Mouse (Mus musculus): ENCODE measurements around the gene Ebf1. TPM values are rescaled to one million over a fixed set of nuclear protein-coding genes. Genes with fewer than 3 reads are reported as not detected.
A peak's percentile ranks its signal among the peaks of the same experiment; 100 is the strongest.

The Ebf1 gene
- polyA plus RNA-seq, 1 experiment from 2014 or later: 111 TPM

GRCm38 (mm10) chr11:44979391-44979790, 362.3 kb downstream of the Ebf1 start:
- Histone ChIP-seq H3K9me3 (ENCODE audit: control insufficient read depth, low read length) (no peaks in the 10 kb centered on the region), H3K4me2 (replicated peaks; ENCODE audit: low read depth, low read length) (no peak overlapping the region), H3K27ac (ENCODE audit: low read depth, low read length) (no peak overlapping the region), H3K27me3 (ENCODE audit: control insufficient read depth, insufficient read depth, low read length) (no peaks in the 10 kb centered on the region), H3K4me1 (replicated peaks; ENCODE audit: control insufficient read depth, insufficient read depth, low read length) (peaks cover 3% of the 10 kb centered on the region), H3K4me3 (ENCODE audit: low read depth, low read length) (no peak overlapping the region), H3K9ac (ENCODE audit: low read depth, low read length) (no peak overlapping the region), H3K36me3 (ENCODE audit: control insufficient read depth, insufficient read depth, low read length) (no peaks in the 10 kb centered on the region)
- WGBS: 88% methylated on average over 5 of the region's 5 CpGs
- DNase-seq (ENCODE audit: low spot score) (no peak), ATAC-seq (ENCODE audit: low FRiP score) (no peak)

GRCm38 (mm10) chr11:44982225-44982624, 365.1 kb downstream of the Ebf1 start:
- Histone ChIP-seq H3K27ac (ENCODE audit: low read depth, low read length) (peak overlapping the region; percentile 67), H3K36me3 (ENCODE audit: control insufficient read depth, insufficient read depth, low read length) (no peaks in the 10 kb centered on the region), H3K9me3 (ENCODE audit: control insufficient read depth, low read length) (no peaks in the 10 kb centered on the region), H3K27me3 (ENCODE audit: control insufficient read depth, insufficient read depth, low read length) (no peaks in the 10 kb centered on the region), H3K4me3 (ENCODE audit: low read depth, low read length) (no peak overlapping the region), H3K4me2 (replicated peaks; ENCODE audit: low read depth, low read length) (no peak overlapping the region), H3K9ac (ENCODE audit: low read depth, low read length) (no peak overlapping the region), H3K4me1 (replicated peaks; ENCODE audit: control insufficient read depth, insufficient read depth, low read length) (peaks cover 3% of the 10 kb centered on the region)
- DNase-seq (ENCODE audit: low spot score) (peak; percentile 31), ATAC-seq (ENCODE audit: low FRiP score) (no peak)
- WGBS: 39% methylated on average over 9 of the region's 9 CpGs

DNA sequence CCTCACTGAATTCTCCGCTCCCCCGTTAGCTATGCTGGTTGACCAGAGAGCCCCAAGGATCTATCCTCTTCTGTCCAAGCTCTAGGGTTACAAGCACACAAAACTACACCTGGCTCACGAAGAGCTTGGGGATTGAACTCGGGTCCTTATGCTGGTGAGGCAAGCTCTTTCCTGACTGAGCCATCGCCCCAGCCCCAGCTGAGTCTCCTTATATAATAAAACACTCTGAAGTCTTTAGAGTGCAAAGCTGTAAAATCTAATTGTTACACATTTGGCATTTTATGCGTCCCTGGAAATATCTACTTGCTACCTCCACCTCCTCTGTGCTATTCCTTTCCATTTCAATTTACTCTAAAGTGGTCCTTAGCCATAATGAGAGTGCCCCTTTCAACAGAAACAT, 366.8 kb downstream of the Ebf1 start:
- no peaks in the 10 kb centered on the region for H3K36me3 ChIP-seq (ENCODE audit: control insufficient read depth, insufficient read depth, low read length)
- WGBS: 87% methylated on average over 6 of the region's 6 CpGs
- H3K27me3 ChIP-seq (ENCODE audit: control insufficient read depth, insufficient read depth, low read length): no peaks in the 10 kb centered on the region
- H3K27ac ChIP-seq (ENCODE audit: low read depth, low read length): no peak overlapping the region
- no peaks in the 10 kb centered on the region for H3K9me3 ChIP-seq (ENCODE audit: control insufficient read depth, low read length)
- H3K9ac ChIP-seq (ENCODE audit: low read depth, low read length): no peak overlapping the region
- ATAC-seq (ENCODE audit: low FRiP score): no peak
- peaks cover 3% of the 10 kb centered on the region for H3K4me1 ChIP-seq (replicated peaks; ENCODE audit: control insufficient read depth, insufficient read depth, low read length)
- DNase-seq (ENCODE audit: low spot score): no peak
- no peak overlapping the region for H3K4me2 ChIP-seq (replicated peaks; ENCODE audit: low read depth, low read length)
- H3K4me3 ChIP-seq (ENCODE audit: low read depth, low read length): no peak overlapping the region

DNA sequence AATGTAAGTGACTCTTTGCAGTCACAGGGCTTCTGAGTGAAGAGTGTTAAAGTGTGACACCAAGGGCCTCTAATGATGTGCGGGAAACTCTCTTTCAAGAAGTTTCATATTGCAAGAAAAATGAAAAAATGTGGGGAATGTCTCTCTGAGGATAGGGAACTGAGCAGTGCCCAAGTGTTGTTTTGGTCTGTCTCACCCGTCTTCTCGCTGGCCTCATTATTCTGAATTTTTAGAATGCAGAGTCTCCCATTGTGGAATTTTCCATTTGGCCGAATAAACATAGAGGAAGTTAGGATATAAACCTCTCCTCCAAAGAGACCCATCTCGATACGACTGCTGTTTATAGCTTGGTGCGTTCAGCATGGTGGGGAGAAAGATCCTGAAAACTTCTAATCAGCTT, 367.3 kb downstream of the Ebf1 start:
- Histone ChIP-seq H3K4me2 (replicated peaks; ENCODE audit: low read depth, low read length) (no peak overlapping the region), H3K27me3 (ENCODE audit: control insufficient read depth, insufficient read depth, low read length) (no peaks in the 10 kb centered on the region), H3K4me1 (replicated peaks; ENCODE audit: control insufficient read depth, insufficient read depth, low read length) (peaks cover 3% of the 10 kb centered on the region), H3K9me3 (ENCODE audit: control insufficient read depth, low read length) (no peaks in the 10 kb centered on the region), H3K27ac (ENCODE audit: low read depth, low read length) (no peak overlapping the region), H3K4me3 (ENCODE audit: low read depth, low read length) (no peak overlapping the region), H3K36me3 (ENCODE audit: control insufficient read depth, insufficient read depth, low read length) (no peaks in the 10 kb centered on the region), H3K9ac (ENCODE audit: low read depth, low read length) (no peak overlapping the region)
- no peak for DNase-seq (ENCODE audit: low spot score)
- WGBS: 39% methylated on average over 7 of the region's 7 CpGs
- ATAC-seq (ENCODE audit: low FRiP score): no peak

GRCm38 (mm10) chr11:44987796-44988195, 370.7 kb downstream of the Ebf1 start:
- Histone ChIP-seq H3K4me1 (replicated peaks; ENCODE audit: control insufficient read depth, insufficient read depth, low read length) (no peaks in the 10 kb centered on the region), H3K9ac (ENCODE audit: low read depth, low read length) (no peak overlapping the region), H3K9me3 (ENCODE audit: control insufficient read depth, low read length) (no peaks in the 10 kb centered on the region), H3K36me3 (ENCODE audit: control insufficient read depth, insufficient read depth, low read length) (no peaks in the 10 kb centered on the region), H3K4me3 (ENCODE audit: low read depth, low read length) (no peak overlapping the region), H3K27me3 (ENCODE audit: control insufficient read depth, insufficient read depth, low read length) (no peaks in the 10 kb centered on the region), H3K27ac (ENCODE audit: low read depth, low read length) (no peak overlapping the region), H3K4me2 (replicated peaks; ENCODE audit: low read depth, low read length) (no peak overlapping the region)
- DNase-seq (ENCODE audit: low spot score): no peak
- ATAC-seq (ENCODE audit: low FRiP score): no peak
- WGBS: 76% methylated on average over 4 of the region's 4 CpGs

GRCm38 (mm10) chr11:45002681-45003286, 385.7 kb downstream of the Ebf1 start:
- no peak for ATAC-seq (ENCODE audit: low FRiP score)
- H3K27me3 ChIP-seq (ENCODE audit: control insufficient read depth, insufficient read depth, low read length): no peaks in the 10 kb centered on the region

GRCm38 (mm10) chr11:45003716-45004437, 386.8 kb downstream of the Ebf1 start:
- no peak overlapping the region; the same call in 1 of the 2 replicates for H3K27ac ChIP-seq (ENCODE audit: low read depth, low read length)
- H3K27me3 ChIP-seq (ENCODE audit: control insufficient read depth, insufficient read depth, low read length): no peaks in the 10 kb centered on the region
- no peaks in the 10 kb centered on the region for H3K36me3 ChIP-seq (ENCODE audit: control insufficient read depth, insufficient read depth, low read length)
- no peak overlapping the region for H3K9ac ChIP-seq (ENCODE audit: low read depth, low read length)
- DNase-seq (ENCODE audit: low spot score) (no peak), ATAC-seq (ENCODE audit: low FRiP score) (no peak)
- H3K4me3 ChIP-seq (ENCODE audit: low read depth, low read length): no peak overlapping the region
- WGBS: 50% methylated on average over 9 of the region's 9 CpGs
- H3K4me1 ChIP-seq (replicated peaks; ENCODE audit: control insufficient read depth, insufficient read depth, low read length): 0 out of 2 replicates have a peak, but pooled peaks cover 2% of the 10 kb centered on the region
- H3K9me3 ChIP-seq (ENCODE audit: control insufficient read depth, low read length): no peaks in the 10 kb centered on the region
- H3K4me2 ChIP-seq (replicated peaks; ENCODE audit: low read depth, low read length): no peak overlapping the region

More at GRCm38 (mm10) chr11:45002681-45003286, 385.7 kb downstream of the Ebf1 start:
- H3K4me1 ChIP-seq (replicated peaks; ENCODE audit: control insufficient read depth, insufficient read depth, low read length): 0 out of 2 replicates have a peak, but pooled peaks cover 2% of the 10 kb centered on the region
- DNase-seq (ENCODE audit: low spot score): no peak
- H3K36me3 ChIP-seq (ENCODE audit: control insufficient read depth, insufficient read depth, low read length): no peaks in the 10 kb centered on the region
- 79% methylated on average over 5 of the region's 5 CpGs for WGBS
- no peak overlapping the region for H3K4me3 ChIP-seq (ENCODE audit: low read depth, low read length)
- no peak overlapping the region for H3K9ac ChIP-seq (ENCODE audit: low read depth, low read length)
- no peaks in the 10 kb centered on the region for H3K9me3 ChIP-seq (ENCODE audit: control insufficient read depth, low read length)
- H3K27ac ChIP-seq (ENCODE audit: low read depth, low read length): no peak overlapping the region
- no peak overlapping the region for H3K4me2 ChIP-seq (replicated peaks; ENCODE audit: low read depth, low read length)

DNA sequence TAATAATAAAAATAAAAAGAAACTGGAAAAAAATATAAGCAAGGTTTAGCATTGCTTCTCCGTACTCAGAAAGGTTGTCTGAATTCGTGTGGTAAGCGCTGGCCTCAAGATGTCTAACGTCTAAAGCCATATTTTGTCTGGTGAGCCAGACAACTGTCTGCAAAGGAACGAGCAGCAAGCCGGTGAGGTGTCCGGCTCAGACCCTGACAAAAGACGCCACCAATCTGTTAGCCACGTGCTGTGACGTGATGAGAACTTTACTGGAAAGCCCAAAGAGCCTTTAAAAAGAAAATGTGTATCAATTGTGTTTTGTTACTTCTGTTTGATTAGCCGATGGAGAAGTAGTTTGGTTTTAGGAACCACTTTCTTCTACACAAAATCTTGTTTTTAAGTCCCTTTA, 390.2 kb downstream of the Ebf1 start:
- H3K9me3 ChIP-seq (ENCODE audit: control insufficient read depth, low read length): no peaks in the 10 kb centered on the region
- no peak overlapping the region for H3K4me3 ChIP-seq (ENCODE audit: low read depth, low read length)
- no peak overlapping the region for H3K27ac ChIP-seq (ENCODE audit: low read depth, low read length)
- H3K9ac ChIP-seq (ENCODE audit: low read depth, low read length): no peak overlapping the region
- WGBS: 60% methylated on average over 11 of the region's 11 CpGs
- no peak for ATAC-seq (ENCODE audit: low FRiP score)
- H3K4me1 ChIP-seq (replicated peaks; ENCODE audit: control insufficient read depth, insufficient read depth, low read length): 0 out of 2 replicates have a peak, but pooled peaks cover 2% of the 10 kb centered on the region
- DNase-seq (ENCODE audit: low spot score): peak; percentile 27
- no peaks in the 10 kb centered on the region for H3K27me3 ChIP-seq (ENCODE audit: control insufficient read depth, insufficient read depth, low read length)
- no peak overlapping the region for H3K4me2 ChIP-seq (replicated peaks; ENCODE audit: low read depth, low read length)
- no peaks in the 10 kb centered on the region for H3K36me3 ChIP-seq (ENCODE audit: control insufficient read depth, insufficient read depth, low read length)

DNA sequence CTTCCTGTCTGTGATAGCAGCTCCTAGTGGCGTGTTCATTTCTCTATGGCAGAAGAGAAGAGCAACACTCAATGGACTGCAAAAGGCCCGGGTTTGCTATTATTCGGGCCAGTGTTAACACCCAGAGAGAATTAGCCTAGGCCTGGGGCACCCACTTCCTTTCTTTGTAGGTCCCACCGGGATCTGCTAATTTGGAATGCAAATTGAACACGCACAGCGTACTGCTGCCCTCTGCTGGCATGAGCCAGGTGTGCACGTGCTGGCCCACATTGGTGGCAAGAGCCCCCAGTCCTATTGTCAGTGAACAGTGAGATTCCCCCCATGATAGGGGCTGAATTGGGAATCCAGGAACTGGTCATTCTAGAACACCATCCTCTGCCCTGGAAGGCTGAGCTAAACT, 391.0 kb downstream of the Ebf1 start:
- WGBS: 6% methylated on average over 7 of the region's 7 CpGs
- Histone ChIP-seq H3K4me2 (replicated peaks; ENCODE audit: low read depth, low read length) (no peak overlapping the region), H3K9ac (ENCODE audit: low read depth, low read length) (no peak overlapping the region), H3K27me3 (ENCODE audit: control insufficient read depth, insufficient read depth, low read length) (no peaks in the 10 kb centered on the region), H3K4me3 (ENCODE audit: low read depth, low read length) (no peak overlapping the region), H3K36me3 (ENCODE audit: control insufficient read depth, insufficient read depth, low read length) (no peaks in the 10 kb centered on the region), H3K4me1 (replicated peaks; ENCODE audit: control insufficient read depth, insufficient read depth, low read length) (0 out of 2 replicates have a peak, but pooled peaks cover 2% of the 10 kb centered on the region), H3K9me3 (ENCODE audit: control insufficient read depth, low read length) (no peaks in the 10 kb centered on the region), H3K27ac (ENCODE audit: low read depth, low read length) (no peak overlapping the region)
- peak; percentile 90 for DNase-seq (ENCODE audit: low spot score)
- peak; percentile 71 for ATAC-seq (ENCODE audit: low FRiP score)
